Mouse (Mus musculus) C2C12 (cell line): ENCODE measurements at regions not wholly inside any gene's neighbourhood (a gene's known extent, or its start where the extent isn't known, plus 50 kb on each side); places are given as distances from the start of the nearest gene placed in this dataset.

ENCODE experiments used
- H3K27me3 ChIP-seq: one replicate; pipeline ENCODE4 v1.6.1; 2011; ENCODE audit not compliant: control insufficient read depth, insufficient read depth, insufficient read length
- H3K36me3 ChIP-seq: one replicate; pipeline ENCODE4 v1.6.1; 2011; ENCODE audit not compliant: control insufficient read depth, insufficient read depth
- H3K4me3 ChIP-seq: one replicate; pipeline ENCODE4 v1.5.1; 2011; ENCODE audit warnings: mild to moderate bottlenecking, control low read depth; ENCODE audit not compliant: poor library complexity, insufficient read depth, severe bottlenecking
- H3K79me2 ChIP-seq: one replicate; pipeline ENCODE4 v1.6.1; 2011; ENCODE audit not compliant: control insufficient read depth, insufficient read depth
- H3K79me3 ChIP-seq: one replicate; pipeline ENCODE4 v1.6.1; 2011; ENCODE audit warnings: low read depth, control low read depth
- H3ac ChIP-seq: one replicate; pipeline ENCODE3; 2011; ENCODE audit warnings: low read depth; ENCODE audit not compliant: control insufficient read depth, insufficient read length
- CEBPB ChIP-seq: IDR thresholded peaks from one replicate; pipeline ENCODE4 v1.6.1; 2011; ENCODE audit warnings: low read depth, mild to moderate bottlenecking, control low read depth, moderate library complexity
- CTCF ChIP-seq: IDR thresholded peaks from one replicate; pipeline ENCODE4 v1.5.1; 2011; ENCODE audit not compliant: control insufficient read depth, insufficient read depth, insufficient read length
- FOSL1 ChIP-seq: IDR thresholded peaks from one replicate; pipeline ENCODE4 v1.8.0; 2011; ENCODE audit warnings: mild to moderate bottlenecking, low read length; ENCODE audit not compliant: poor library complexity, insufficient read depth, severe bottlenecking
- MAX ChIP-seq: IDR thresholded peaks from one replicate; pipeline ENCODE4 v1.6.1; 2011; ENCODE audit warnings: mild to moderate bottlenecking, control low read depth
- MYOD1 ChIP-seq: IDR thresholded peaks from one replicate; pipeline ENCODE4 v1.6.1; 2011; ENCODE audit warnings: low read depth; ENCODE audit not compliant: control insufficient read depth, insufficient read length
- MYOG ChIP-seq: IDR thresholded peaks from one replicate; pipeline ENCODE4 v1.6.1; 2011; ENCODE audit not compliant: control insufficient read depth, insufficient read length; ENCODE audit errors: extremely low read depth
- USF1 ChIP-seq: IDR thresholded peaks from one replicate; pipeline ENCODE4 v1.6.1; 2011; ENCODE audit warnings: low read depth, mild to moderate bottlenecking, control low read depth, moderate library complexity

DNA sequence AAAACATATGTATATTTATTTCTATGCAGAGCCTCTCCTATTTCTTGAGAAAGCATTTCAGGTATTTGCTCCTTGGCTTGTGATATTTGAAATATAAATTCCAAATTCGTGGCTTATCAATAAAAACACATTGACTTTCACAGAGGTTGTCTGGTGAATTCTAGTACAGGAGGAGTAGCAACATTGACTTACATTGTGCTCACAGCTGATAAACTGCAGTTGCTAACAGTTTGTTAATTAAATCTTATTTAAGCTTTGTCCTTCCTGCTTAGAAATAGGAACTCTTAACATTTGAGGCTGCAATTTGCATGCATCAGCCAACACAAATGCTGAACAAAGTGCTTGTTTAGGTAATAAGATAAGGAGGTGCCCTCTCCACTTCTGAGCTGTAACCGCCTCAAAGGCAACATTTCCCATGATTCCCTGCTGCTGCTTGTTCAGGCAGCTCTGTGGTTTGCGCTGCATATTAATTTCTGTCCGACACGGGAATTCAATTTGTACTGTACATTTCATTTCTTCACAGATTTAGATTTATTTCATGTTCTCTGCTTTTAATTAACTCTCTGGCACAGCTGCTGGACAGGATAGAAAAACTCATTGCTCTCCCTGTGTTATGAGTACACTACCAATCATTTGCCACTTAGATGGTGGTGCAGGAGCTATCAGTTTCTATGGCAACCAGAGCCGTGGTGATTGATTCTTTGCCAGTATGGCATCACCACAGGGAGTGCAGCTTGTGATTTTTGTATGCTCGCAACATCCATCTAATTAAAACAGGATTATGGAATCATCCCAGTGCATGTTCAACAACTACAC lies 219.0 kb downstream of the Zfp352 start:
- Histone ChIP-seq H3K27me3 (no peaks in the 10 kb centered on the region), H3K36me3 (no peaks in the 10 kb centered on the region), H3K79me2 (no peaks in the 10 kb centered on the region), H3ac (no peak overlapping the region), H3K79me3 (no peaks in the 10 kb centered on the region), H3K4me3 (no peak overlapping the region)
- TF ChIP-seq MYOD1, result no peak

DNA sequence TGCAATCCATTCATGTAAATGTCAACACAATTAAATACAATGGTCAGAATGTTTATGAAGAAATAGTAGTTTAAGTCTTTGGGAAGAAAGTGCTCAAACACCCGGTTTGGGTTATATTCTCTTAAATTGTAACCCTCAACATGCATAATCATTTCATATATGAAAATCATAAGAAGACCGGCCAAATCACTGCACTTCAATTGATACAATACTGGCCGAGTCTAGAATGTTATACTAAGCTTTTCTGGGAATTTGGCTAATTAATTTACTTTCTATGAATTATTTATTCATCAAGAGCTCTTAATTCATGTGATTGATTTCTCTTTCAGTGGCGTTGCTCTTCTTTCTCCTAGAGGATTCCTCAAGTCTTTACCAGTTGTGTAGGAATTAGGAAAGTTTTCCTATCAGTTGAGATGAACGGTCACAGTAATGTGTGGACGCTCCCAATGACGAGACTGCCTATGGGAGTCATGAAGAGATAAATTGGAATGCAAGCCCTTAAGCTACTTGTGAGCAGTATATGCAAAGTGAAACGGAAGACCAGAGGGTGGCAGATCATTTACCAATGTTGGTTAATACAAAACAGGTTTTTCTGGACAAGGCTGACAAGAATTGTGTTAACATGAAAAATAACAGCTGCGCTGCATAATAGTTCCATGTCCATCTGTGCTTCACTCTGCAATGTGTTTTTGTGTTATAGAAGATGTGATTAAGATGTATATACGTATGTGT lies 219.7 kb downstream of the Zfp352 start:
- H3K27me3 ChIP-seq, result no peaks in the 10 kb centered on the region

DNA sequence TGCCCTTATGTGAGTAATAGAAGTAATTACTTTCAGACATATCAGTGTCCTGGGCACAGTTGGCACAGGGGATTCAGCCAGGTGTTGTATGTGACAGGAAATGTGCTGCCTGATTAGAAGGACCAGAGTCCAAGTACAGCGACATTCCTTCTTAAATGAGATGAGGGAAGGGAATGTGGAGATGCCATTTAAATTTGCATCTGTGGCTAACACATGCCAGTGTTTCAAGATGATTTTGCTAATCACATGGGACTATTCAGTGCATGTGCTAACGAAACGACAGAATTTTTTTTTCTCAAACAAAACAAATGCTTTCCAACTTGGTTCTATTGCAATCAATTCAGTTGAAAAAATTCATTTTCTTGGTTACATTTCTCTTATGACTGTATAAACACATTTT lies 226.6 kb downstream of the Zfp352 start:
- Histone ChIP-seq H3K79me3 (no peaks in the 10 kb centered on the region), H3K36me3 (no peaks in the 10 kb centered on the region), H3K79me2 (no peaks in the 10 kb centered on the region), H3K27me3 (no peaks in the 10 kb centered on the region), H3ac (no peak overlapping the region), H3K4me3 (no peak overlapping the region)
- TF ChIP-seq MYOG (no peak), MAX (no peak), CTCF (no peak), USF1 (no peak), MYOD1 (no peak)

More for the DNA sequence above, 219.7 kb downstream of the Zfp352 start:
- H3K79me3 ChIP-seq, result no peaks in the 10 kb centered on the region
- no peak overlapping the region for H3ac ChIP-seq
- no peak for TF ChIP-seq USF1
- no peak for TF ChIP-seq FOSL1
- TF ChIP-seq MYOD1, result no peak
- no peak for TF ChIP-seq MYOG
- TF ChIP-seq CEBPB, result no peak
- no peak for TF ChIP-seq MAX
- TF ChIP-seq CTCF, result no peak
- H3K79me2 ChIP-seq, result no peaks in the 10 kb centered on the region
- H3K36me3 ChIP-seq, result no peaks in the 10 kb centered on the region
- no peak overlapping the region for H3K4me3 ChIP-seq

DNA sequence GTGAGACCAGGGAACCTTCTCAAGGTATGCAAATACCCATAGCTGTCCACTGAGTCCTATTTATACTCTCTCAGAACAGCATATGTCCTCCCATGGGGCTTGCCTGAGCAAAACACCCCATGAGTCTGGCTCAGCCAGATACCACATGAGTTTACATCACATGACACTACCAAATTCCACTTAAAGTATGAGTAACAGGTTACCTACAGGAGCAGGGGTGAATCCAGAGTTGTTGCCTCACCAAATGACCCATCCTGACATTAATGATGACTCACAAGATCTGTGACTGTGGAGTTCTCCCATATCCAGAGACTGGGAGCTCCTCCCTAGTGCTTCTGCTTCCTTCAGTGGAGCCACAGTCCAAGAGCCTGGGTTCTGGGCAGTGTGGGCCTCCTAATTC lies 234.0 kb downstream of the Zfp352 start:
- H3K79me2 ChIP-seq, result no peaks in the 10 kb centered on the region
- H3K79me3 ChIP-seq, result no peaks in the 10 kb centered on the region
- no peak overlapping the region for H3ac ChIP-seq
- TF ChIP-seq MYOD1, result no peak
- TF ChIP-seq USF1, result peak; percentile 69
- TF ChIP-seq CEBPB, result peak; percentile 56
- no peaks in the 10 kb centered on the region for H3K27me3 ChIP-seq
- H3K4me3 ChIP-seq, result no peak overlapping the region
- no peaks in the 10 kb centered on the region for H3K36me3 ChIP-seq

DNA sequence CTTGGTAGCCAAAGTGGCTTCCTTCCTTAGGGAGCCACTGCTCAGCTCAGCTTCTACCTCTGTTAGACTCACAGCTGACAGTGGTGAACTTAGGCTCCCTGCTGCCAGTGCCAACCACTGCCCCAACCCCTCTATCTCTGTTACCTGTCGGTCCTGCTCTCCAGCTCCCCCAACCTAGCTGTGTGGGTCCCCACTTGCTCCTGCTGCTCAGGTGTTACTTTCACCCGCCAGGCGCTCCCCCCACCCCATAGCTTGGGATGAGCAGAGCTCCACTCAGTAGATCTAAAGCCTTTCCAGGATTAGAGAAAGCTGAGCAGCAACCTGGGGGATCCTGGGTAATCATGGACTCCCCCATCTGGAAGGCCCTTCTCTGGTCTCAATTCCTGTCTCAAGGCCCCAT lies 234.4 kb downstream of the Zfp352 start:
- TF ChIP-seq MAX, result no peak
- no peak for TF ChIP-seq MYOD1
- TF ChIP-seq FOSL1, result no peak
- TF ChIP-seq CEBPB, result no peak
- TF ChIP-seq CTCF, result no peak
- no peak for TF ChIP-seq USF1
- TF ChIP-seq MYOG, result no peak
- Histone ChIP-seq H3ac (no peak overlapping the region), H3K27me3 (no peaks in the 10 kb centered on the region), H3K36me3 (no peaks in the 10 kb centered on the region), H3K79me2 (no peaks in the 10 kb centered on the region), H3K4me3 (no peak overlapping the region), H3K79me3 (no peaks in the 10 kb centered on the region)

DNA sequence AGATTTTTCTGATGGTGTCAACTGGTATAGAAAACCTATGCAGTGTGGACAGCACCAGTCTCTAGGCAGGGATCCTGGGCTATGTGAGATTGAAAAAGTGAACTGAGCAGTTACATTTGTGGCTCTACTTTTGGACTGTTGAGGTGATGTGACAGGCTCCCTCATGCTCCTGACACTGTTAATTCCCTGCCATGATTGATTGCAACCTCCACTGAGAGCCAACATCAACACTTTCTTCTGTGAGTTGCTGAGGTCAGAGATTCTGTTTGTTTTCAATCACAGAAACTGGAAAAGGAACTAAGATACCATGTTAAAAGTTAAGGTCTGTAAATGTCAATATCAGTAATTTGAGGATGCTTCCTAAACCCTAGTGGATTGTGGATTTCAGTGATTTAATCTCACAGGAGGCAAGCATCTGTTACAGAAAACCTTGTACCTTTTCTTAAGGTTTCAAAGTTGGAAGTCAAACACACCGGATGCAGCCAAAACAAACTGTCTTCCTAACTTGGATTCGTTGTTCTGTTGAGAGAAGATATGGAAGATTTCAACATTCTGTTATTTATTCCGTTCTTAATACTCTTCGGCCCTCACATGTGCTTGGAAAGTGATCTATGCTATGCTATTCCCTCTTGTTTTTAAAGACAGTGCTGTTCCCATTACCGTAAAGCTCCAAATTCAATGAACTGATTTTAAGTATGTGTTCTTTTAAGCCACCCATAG lies 278.4 kb downstream of the Zfp352 start:
- no peaks in the 10 kb centered on the region for H3K27me3 ChIP-seq
- no peaks in the 10 kb centered on the region for H3K79me3 ChIP-seq
- H3K36me3 ChIP-seq, result no peaks in the 10 kb centered on the region
- H3K4me3 ChIP-seq, result no peak overlapping the region
- TF ChIP-seq FOSL1 (no peak), USF1 (no peak), CEBPB (no peak), MYOG (no peak), MAX (no peak), CTCF (no peak), MYOD1 (no peak)
- no peaks in the 10 kb centered on the region for H3K79me2 ChIP-seq
- H3ac ChIP-seq, result no peak overlapping the region
